Mouse (Mus musculus): ENCODE results near the gene Lrrc3c.
"Not testable (repeated sequence)": the region's sequence is repeated elsewhere in the genome, so short reads cannot be mapped to it uniquely, and the experiment has no call there.

Gene Lrrc3c

GRCm38 (mm10) chr11:98624381-98624780 lies 26.3 kb downstream of the Lrrc3c start:
- in situ Hi-C loops (cut with MboI, MseI): not testable (repeated sequence)

GRCm38 (mm10) chr11:98625611-98626410 lies 27.7 kb downstream of the Lrrc3c start, which contains the start of the genes Gm12355 and Gsdma3:
TSS of gene Gm12355 (minus strand) at chr11:98625661.
TSS of gene Gsdma3 (plus strand) at chr11:98626360.
- in situ Hi-C loops (cut with MboI, MseI): no loop called here

- in situ Hi-C loops (cut with MboI, MseI): no loop called here
Observed at GRCm38 (mm10) chr11:98628706-98629105, 30.6 kb downstream of the Lrrc3c start.

DNA sequence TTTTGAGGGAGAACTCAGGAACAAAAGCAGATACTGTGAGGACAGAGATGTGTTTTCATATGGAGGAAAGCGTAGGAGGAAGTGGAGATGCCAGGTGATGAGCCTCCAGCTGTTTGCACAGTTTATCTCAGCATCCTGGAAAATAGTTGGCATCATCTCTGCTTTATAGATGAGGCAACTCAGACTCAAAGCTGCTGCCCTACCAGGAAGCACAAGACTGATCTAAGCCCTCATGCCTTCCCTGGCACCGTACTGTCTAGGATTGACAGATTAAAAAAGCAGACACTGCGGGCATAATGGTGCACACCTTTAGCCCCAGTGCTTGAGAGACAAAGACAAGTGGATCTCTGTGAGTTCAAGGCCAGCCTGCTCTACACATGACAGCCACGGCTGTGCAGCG lies 32.6 kb downstream of the Lrrc3c start:
- in situ Hi-C loops (cut with MboI, MseI): loop anchor here (10.0 kb wide), 2 partner anchors 46 to 64 kb away; partner anchors contain the start of gene Ormdl3

DNA sequence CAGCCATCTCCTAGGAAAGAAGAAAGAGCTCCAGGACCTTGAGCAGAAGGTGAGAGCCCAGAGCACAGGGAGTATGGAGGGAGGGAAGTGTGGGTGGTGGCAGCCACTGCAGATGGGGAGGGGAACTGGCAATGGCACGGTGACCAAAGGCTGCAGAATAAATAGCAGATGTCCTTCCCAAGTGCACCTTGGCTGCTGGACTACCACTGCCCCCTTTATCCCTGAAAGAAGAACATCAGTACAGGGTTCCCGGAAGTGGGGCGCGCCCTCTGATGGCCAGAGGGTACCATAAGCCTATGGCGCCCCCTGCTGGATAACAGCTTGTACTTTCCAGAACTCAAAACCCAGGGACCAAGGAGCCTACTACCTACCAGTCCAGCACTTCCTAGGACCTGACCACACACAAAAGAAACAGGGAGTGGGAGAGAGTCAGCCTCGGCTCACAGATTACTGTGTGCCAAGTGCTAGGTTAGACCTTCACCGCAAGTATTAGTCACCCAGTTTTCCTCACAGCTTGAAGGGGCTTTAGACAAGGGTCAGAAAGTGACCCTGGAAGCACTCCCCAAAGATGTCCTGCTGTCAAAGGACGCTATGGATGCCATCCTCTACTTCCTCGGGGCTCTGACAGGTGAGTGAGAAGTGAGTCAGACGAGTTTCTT lies 37.4 kb downstream of the Lrrc3c start:
- in situ Hi-C loops (cut with MboI, MseI): loop anchor here (5.0 to 10.0 kb wide), 3 partner anchors 37 to 59 kb away; partner anchors contain the start of gene Ormdl3

GRCm38 (mm10) chr11:98637501-98637900 lies 39.4 kb downstream of the Lrrc3c start:
- in situ Hi-C loops (cut with MboI, MseI): loop anchor here (5.0 to 10.0 kb wide), 3 partner anchors 35 to 57 kb away; partner anchors contain the start of gene Ormdl3

DNA sequence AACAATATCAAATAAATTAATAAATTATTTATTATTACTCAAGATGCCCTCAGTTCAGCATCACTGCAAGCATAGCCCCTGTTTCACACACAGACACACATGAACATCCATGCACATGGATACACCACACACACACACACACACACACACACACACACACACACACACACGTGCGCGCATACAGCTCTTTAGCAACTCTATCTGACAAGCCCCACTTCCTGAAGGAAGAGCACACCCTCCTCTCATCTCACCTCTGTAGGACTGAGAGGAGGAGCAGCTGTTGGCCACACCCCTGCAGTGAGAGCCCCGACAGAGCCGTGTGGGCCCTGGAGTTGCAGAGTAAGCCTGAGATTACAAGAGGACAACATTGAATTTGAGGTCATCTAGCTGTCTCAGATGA lies 42.0 kb downstream of the Lrrc3c start:
- in situ Hi-C loops (cut with MboI, MseI): no loop called here

GRCm38 (mm10) chr11:98644757-98645156 lies 46.7 kb downstream of the Lrrc3c start:
- in situ Hi-C loops (cut with MboI, MseI): loop anchor here (5.0 kb wide), 1 partner anchor 37 kb away; no protein-coding TSS in a partner anchor

- in situ Hi-C loops (cut with MboI, MseI): loop anchor here (5.0 kb wide), 1 partner anchor 39 kb away; no protein-coding TSS in a partner anchor
Observed at GRCm38 (mm10) chr11:98645946-98646345, 47.9 kb downstream of the Lrrc3c start.

- in situ Hi-C loops (cut with MboI, MseI): loop anchor here (5.0 kb wide), 1 partner anchor 39 kb away; no protein-coding TSS in a partner anchor
Observed at GRCm38 (mm10) chr11:98646459-98646858, 48.4 kb downstream of the Lrrc3c start, which contains the start of gene Gsdma2. TSS of gene Gsdma2 (plus strand) at chr11:98646759.

All from regulatory T cell (primary cell).